Mouse (Mus musculus) ovary, postnatal 14 days (tissue): ENCODE measurements around the gene Hoxd12.

Experiments used
- DNase-seq: peaks from one replicate; pipeline ENCODE4 v3.0.0; 2022; ENCODE audit warnings: low spot score

Hoxd12 gene

GRCm38 (mm10) chr2:74710929-74711543 is 36.2 kb downstream of the Hoxd12 start:
- DNase-seq, result no peak

GRCm38 (mm10) chr2:74711721-74712621 is 37.2 kb downstream of the Hoxd12 start, which contains the start of the genes Hoxd3 and Hoxd4:
Hoxd3 (plus strand) TSS chr2:74711927.
Hoxd4 (plus strand) TSS chr2:74711929.
- no peak for DNase-seq

- DNase-seq, result no peak
These were observed 38.7 kb downstream of the Hoxd12 start for GRCm38 (mm10) chr2:74713239-74714150.

- DNase-seq, result no peak
These were observed 39.5 kb downstream of the Hoxd12 start for GRCm38 (mm10) chr2:74714156-74714789.

GRCm38 (mm10) chr2:74714881-74715280 is 40.1 kb downstream of the Hoxd12 start:
- DNase-seq, result no peak

- DNase-seq, result peak; percentile 95
These were observed 40.9 kb downstream of the Hoxd12 start for GRCm38 (mm10) chr2:74715504-74716241.

- no peak for DNase-seq
These were observed 45.6 kb downstream of the Hoxd12 start for GRCm38 (mm10) chr2:74720384-74720783.

GRCm38 (mm10) chr2:74720955-74721491 is 46.2 kb downstream of the Hoxd12 start:
- no peak for DNase-seq

- no peak for DNase-seq
These were observed 47.1 kb downstream of the Hoxd12 start for GRCm38 (mm10) chr2:74721882-74722281.

GRCm38 (mm10) chr2:74722949-74723348 is 48.1 kb downstream of the Hoxd12 start:
- DNase-seq, result no peak

- DNase-seq, result no peak
These were observed 49.6 kb downstream of the Hoxd12 start for GRCm38 (mm10) chr2:74724244-74725015.

- no peak for DNase-seq
These were observed 50.4 kb downstream of the Hoxd12 start for GRCm38 (mm10) chr2:74725171-74725570.

- no peak for DNase-seq
These were observed 51.7 kb downstream of the Hoxd12 start, which contains the start of gene Gm28230 for GRCm38 (mm10) chr2:74726551-74726950. Gm28230 (plus strand) TSS chr2:74726728.

GRCm38 (mm10) chr2:74726973-74727639 is 52.3 kb downstream of the Hoxd12 start:
- no peak for DNase-seq
